Mouse (Mus musculus): ENCODE measurements around the gene Pex11g. TPM values are rescaled to one million over a fixed set of nuclear protein-coding genes. Genes with fewer than 3 reads are reported as not detected.

Pex11g gene
- total RNA-seq, 2 experiments from 2014 or later, result 0.59 to 1.2 TPM

DNA sequence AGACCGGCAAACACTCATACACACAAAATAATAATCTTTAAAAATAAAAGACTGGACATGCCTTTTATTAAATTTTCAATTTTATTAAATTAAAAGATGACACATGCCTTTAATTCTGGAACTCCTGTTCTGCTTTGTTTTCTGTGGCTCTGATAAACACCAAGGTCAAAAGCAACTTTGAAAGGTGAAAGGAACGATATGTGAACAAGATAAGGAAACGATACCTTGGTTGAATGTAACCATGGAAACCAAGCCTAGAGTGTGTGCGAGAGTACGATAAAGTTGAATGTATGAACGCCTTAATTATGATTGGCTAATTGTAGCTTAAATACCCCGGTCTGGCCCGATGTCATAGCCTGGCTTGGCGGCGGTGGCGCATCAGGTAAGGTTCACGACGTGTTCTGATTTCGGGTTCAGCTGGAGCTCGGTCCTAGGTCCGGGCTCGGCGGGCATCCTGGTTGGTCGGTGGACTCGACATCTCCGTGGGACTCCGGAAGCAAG, 14.8 kb upstream of the Pex11g start:
- no peak for DNase-seq (ENCODE audit: extremely low spot score in 1 of 2, low spot score in 1 of 2)

DNA sequence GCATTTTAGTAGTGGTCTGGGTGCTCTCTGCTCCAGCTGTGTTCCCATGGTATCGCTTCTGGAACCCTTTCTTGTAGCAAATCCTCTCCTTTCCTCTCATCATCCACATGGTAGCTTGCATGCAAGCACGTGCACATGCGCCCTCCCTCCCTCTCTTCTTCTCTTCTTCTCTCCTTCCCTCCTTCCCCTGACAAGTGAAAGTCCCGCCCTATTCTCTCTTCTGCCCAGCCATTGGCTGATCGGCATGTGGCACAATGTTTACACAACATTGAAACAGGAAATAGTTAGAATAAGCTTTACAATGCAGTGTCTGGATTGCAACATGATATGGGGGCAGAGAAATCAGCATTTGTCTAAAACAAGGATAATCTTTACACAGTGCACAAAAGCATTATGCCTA, 14.1 kb upstream of the Pex11g start:
- DNase-seq (ENCODE audit: extremely low spot score in 1 of 2, low spot score in 1 of 2), result no peak

DNA sequence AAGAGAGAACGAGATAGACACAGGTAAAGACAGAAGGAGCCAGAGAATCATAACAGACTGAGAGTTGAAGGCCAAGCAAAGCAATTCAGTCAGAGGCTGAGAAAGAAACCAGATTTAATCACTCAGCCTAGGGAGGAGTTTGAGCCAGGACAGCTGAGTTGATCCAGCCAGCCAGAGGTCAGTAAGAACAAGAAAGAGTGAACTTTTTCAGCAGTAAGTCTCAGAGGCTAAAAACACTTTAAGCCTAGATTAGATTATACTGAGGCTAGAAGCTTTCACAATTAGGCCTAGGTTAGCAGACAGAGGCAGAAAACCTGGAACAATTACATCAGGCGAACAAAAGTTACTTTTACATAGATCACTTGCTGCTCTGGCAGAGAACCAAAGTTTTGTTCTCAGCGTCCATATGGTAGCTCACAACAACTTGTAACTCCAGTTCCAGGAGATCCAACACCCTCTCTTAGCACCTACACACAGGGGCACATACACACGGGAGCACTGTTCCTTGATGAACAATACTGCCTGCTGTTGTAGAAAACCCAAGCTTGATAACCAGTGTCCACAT, 12.8 kb upstream of the Pex11g start:
- no peak for DNase-seq (ENCODE audit: extremely low spot score in 1 of 2, low spot score in 1 of 2)

GRCm38 (mm10) chr8:3475715-3476429, 8.4 kb upstream of the Pex11g start:
- no peak for DNase-seq (ENCODE audit: extremely low spot score in 1 of 2, low spot score in 1 of 2)

DNA sequence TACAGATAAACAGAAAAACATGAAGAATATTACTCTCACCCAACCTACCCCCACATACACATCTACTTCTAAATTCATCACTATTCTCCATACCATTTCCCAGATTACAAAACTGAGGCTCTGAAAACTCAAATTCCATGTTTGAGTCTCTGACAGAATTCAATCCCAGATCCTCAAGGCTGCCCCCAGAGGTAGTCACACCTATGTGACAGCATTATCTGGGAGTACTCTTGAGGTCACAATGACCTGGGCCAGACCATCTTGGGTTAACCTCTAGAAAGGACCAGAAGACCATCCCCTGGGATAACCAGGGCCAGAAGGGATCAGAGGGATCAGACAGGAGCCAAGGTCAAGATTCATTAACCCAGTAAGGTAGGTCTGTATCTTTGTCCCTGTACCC, 3.1 kb upstream of the Pex11g start, which contains the start of gene Tex45:
Tex45 (plus strand) TSS at position 301 of the 400 bp plus-strand sequence.
- DNase-seq (ENCODE audit: extremely low spot score in 1 of 2, low spot score in 1 of 2), result no peak

GRCm38 (mm10) chr8:3468838-3469237, 1.4 kb upstream of the Pex11g start:
- DNase-seq (ENCODE audit: extremely low spot score in 1 of 2, low spot score in 1 of 2), result no peak

DNA sequence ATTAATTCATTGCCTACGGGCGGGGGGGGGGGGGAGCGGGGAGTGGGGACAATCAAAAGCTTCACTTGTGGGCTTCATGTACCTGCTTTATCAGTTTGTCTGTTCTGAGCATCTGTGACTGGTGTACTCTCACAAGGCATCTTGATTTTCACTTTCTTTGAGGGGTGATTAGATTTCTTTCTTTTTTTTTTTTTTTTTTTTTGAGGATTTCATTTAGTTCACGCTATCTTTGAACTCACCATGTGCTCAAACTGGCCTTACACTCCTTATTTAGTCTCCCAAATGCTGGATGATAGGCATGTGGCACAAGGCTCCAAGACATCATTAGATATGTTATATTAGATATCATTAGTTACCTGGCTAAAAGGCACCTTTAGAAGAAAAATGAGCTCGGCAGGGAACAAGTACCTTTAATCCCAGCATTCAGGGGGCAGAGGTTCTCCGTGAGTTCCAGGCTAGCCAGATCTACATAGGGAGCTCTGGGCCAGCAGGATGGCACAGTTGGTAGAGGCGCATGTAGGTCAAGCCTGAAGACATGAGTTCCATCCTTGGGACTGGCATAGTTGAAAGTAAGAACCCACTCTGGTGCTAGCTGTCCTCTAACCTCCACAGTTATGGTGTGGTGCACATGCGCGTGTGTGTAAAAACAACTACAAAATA, 536 bp upstream of the Pex11g start:
- no peak for DNase-seq (ENCODE audit: extremely low spot score in 1 of 2, low spot score in 1 of 2)

DNA sequence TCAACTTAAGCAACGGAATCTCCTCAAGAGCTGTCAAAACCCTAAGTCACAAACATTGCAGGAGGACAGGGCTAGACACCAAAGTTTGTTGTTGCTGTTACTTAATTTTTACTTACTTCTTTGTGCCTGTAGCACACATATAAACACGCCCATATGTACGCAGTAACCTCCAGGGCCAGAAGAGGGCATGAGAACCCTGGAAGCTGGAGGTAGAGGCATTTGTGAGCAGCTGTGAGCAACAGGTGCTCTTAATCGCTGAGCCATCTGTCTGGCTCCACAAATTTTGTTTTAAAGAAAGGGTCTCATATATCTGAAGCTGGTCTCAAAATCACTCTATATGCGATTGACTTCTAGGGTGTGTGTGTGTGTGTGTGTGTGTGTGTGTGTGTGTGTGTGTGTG, 3.2 kb downstream of the Pex11g start:
- peak in 1 of 2 experiments; percentile 25 for DNase-seq (ENCODE audit: extremely low spot score in 1 of 2, low spot score in 1 of 2)

GRCm38 (mm10) chr8:3463248-3463647, 4.2 kb downstream of the Pex11g start:
- no peak for DNase-seq (ENCODE audit: extremely low spot score in 1 of 2, low spot score in 1 of 2)

- no peak for DNase-seq (ENCODE audit: extremely low spot score in 1 of 2, low spot score in 1 of 2)
Observed at GRCm38 (mm10) chr8:3451992-3452391, 15.5 kb downstream of the Pex11g start.

DNA sequence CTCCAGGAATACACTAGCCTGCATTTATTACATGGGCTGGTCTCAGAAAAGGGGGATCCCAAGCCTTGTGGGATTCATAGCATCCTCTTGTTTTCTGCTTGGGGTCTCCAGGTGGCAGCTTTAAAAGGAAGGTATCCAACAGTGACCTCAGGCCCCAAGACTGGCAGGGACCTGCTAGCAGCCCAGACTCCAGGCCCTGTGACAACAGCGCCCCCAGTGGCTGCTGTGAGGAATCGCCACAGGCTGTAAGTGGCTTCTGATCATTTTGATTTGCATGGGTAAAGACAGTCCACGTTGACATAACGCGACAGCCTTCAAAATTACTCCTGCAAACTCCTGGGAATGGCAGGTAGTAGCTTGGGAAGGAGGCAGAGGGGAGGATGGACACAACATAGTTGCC, 16.8 kb downstream of the Pex11g start:
- peak in 1 of 2 experiments; percentile 67 for DNase-seq (ENCODE audit: extremely low spot score in 1 of 2, low spot score in 1 of 2)

GRCm38 (mm10) chr8:3449226-3449625, 18.3 kb downstream of the Pex11g start:
- DNase-seq (ENCODE audit: extremely low spot score in 1 of 2, low spot score in 1 of 2), result no peak

GRCm38 (mm10) chr8:3439510-3439909, 28.0 kb downstream of the Pex11g start:
- no peak for DNase-seq (ENCODE audit: extremely low spot score in 1 of 2, low spot score in 1 of 2)

GRCm38 (mm10) chr8:3436492-3436891, 31.0 kb downstream of the Pex11g start:
- no peak for DNase-seq (ENCODE audit: extremely low spot score in 1 of 2, low spot score in 1 of 2)

- no peak for DNase-seq (ENCODE audit: extremely low spot score in 1 of 2, low spot score in 1 of 2)
Observed at GRCm38 (mm10) chr8:3431113-3431512, 36.4 kb downstream of the Pex11g start.

- no peak for DNase-seq (ENCODE audit: extremely low spot score in 1 of 2, low spot score in 1 of 2)
Observed at GRCm38 (mm10) chr8:3429966-3430365, 37.5 kb downstream of the Pex11g start.

DNA sequence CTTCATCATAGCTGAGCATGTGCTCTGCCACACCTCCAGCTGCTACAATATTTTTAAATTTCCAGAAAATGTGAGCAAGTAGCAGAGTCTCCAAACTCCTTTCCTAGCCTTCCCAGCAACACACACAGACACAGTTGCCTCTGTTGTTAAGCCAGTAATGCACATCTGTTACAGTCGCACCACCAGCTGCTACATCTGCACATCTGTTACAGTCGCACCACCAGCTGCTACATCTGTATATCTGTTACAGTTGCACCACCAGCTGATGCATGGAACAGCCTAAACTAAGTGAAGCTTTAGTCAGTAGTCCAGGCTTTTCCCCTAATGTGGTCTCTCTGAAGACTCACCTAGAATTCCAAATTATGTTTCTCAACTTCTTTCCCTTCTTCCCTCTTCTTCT, 39.1 kb downstream of the Pex11g start:
- DNase-seq (ENCODE audit: extremely low spot score in 1 of 2, low spot score in 1 of 2), result no peak

- DNase-seq (ENCODE audit: extremely low spot score in 1 of 2, low spot score in 1 of 2), result no peak
Observed at GRCm38 (mm10) chr8:3426211-3426610, 41.3 kb downstream of the Pex11g start.

DNA sequence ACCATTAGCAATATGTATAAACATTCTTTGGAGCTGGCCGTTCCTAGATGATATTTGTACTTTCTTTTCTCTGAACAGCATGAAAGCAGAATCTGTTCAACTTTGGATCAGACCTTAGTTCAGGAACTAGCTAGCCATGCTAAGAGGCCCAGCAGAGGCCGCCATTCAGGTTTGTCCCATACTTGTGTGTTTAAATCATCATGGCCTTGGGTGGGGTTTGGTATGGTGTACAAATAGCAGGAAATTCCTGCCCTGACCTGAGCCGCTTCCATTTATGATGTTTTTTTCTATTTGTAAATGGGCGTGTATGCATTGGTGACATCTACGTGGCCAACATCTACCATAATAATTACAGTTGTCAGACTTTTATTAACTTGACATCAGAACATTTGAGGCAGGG, 42.3 kb downstream of the Pex11g start:
- no peak for DNase-seq (ENCODE audit: extremely low spot score in 1 of 2, low spot score in 1 of 2)

DNA sequence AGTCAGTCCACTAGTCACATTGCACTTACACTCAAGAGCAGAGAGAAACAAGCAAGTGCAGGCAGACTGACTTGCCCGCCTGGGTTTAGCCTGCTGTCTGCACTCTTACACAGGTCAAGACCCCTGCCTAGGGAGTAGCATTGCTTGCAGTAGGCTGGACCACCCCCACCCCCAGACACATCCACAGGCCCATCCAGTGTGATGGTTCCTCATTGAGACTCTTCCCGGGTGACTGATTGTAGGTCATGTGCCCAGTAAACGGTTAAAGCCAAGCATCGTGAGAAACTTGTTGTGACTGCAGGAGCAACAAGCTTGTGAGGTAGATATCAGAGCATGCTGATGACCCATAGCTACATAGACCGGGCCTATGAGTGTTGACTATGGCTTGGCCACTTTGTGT, 46.0 kb downstream of the Pex11g start:
- no peak for DNase-seq (ENCODE audit: extremely low spot score in 1 of 2, low spot score in 1 of 2)

DNA sequence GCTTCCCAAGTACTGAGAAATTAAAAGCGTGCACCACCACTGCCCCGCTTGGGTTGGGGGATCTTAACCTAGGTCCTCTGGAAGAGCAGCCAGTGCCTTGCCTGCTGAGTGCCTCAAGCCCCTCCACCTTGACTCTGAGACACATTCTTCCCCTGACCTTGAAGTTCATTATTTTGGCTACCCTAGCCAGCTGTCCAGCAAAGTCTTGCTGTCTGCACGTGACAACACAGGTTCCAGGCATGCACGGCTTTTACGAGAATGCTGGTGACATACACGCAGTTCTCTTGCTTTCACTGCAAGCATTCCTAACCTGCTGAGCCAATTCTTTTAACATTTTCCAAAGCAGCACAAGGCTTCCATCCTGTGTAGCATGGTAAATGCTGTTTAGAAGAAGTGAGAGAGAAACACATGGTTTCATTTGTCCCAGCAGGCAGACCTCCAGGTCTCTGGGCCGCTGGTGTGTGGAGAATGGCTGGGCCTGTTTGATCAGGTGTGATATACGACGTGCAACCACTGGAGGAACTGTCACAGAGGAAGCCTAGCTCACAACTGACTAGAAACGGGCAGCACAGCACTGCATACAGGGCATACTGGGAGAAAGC, 47.3 kb downstream of the Pex11g start:
- DNase-seq (ENCODE audit: extremely low spot score in 1 of 2, low spot score in 1 of 2), result no peak

Data from layer of hippocampus, postnatal 25 days (tissue).